Mouse (Mus musculus): ENCODE data around the gene Gm11084.

DNA sequence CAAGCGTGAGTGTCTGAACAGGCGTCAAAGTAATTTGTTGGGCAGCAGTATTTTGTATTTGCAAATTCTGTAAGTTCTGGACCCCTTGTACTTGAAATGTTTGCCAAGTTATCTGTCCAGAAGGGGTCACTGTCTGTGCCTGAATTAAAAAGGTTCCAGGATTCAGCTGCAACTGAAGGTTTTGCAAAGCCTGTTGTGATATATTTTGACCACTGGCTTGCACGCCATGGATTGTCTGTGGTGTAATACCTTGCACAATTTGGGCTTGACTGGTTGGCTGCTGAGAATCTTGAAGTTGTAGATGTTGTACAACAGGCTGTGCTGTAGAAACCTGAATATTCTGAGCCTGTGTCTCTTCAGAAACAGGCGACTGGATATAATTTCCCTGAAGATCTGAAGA, 16.2 kb downstream of the Gm11084 start:
- TF ChIP-seq CTCF (IDR thresholded peaks at IDR 0.05; ENCODE audit: borderline replicate concordance, insufficient read depth, low read depth, low read length): no peak
- no peak for TF ChIP-seq POLR2A (IDR thresholded peaks at IDR 0.05; ENCODE audit: borderline replicate concordance, insufficient read depth, low read length)
